ENCODE assay signal across 20 mouse cellular contexts in genomic region chr7:81649270-81649669, GRCm38 (mm10). TPM values are rescaled to one million over a fixed set of nuclear protein-coding genes. Genes with fewer than 3 reads are reported as not detected.
DNase-seq lines count a peak whose midpoint lies in the region; ATAC-seq and TF ChIP-seq lines count a peak whose summit lies in the region.
"Had no signal": no experiment of that assay in that cellular context is flagged by ENCODE, and none has a peak within 500 bp of the region (broad histone marks: within the 10 kb centered on the region; RNA-seq: fewer than 3 reads in every experiment).

No protein-coding gene starts in this region.

- H3K36me3 ChIP-seq in forebrain, embryonic 12.5 days (replicated peaks), result no peaks in the 10 kb centered on the region
- H3K36me3 ChIP-seq in forebrain, embryonic 14.5 days (ENCODE audit: control insufficient read depth, insufficient read depth, low read length), result no peaks in the 10 kb centered on the region
- H3K36me3 ChIP-seq in hindbrain, embryonic 12.5 days, result no peaks in the 10 kb centered on the region
- no peaks in the 10 kb centered on the region for H3K36me3 ChIP-seq in hindbrain, embryonic 10.5 days
- H3K36me3 ChIP-seq in midbrain, embryonic 13.5 days, result no peaks in the 10 kb centered on the region
- no peaks in the 10 kb centered on the region for H3K36me3 ChIP-seq in midbrain, postnatal 0 days (ENCODE audit: insufficient read depth, low read length)
- no peaks in the 10 kb centered on the region for H3K36me3 ChIP-seq in midbrain, embryonic 16.5 days (ENCODE audit: control insufficient read depth, insufficient read depth, low read length)
- H3K36me3 ChIP-seq: embryonic facial prominence, embryonic 10.5 days; limb, embryonic 12.5 days; liver, embryonic 13.5 days had no signal

- intact Hi-C loops in gastrocnemius, postnatal 36 days (cut with DNase I), result no loop called here

- H3K27ac ChIP-seq in forebrain, embryonic 12.5 days, result 0 out of 2 replicates have a peak overlapping the region, but pooled peaks have one; percentile 46
- no peak overlapping the region for H3K27ac ChIP-seq in forebrain, embryonic 14.5 days (ENCODE audit: low read depth, low read length)
- H3K27ac ChIP-seq in hindbrain, embryonic 12.5 days, result peak overlapping the region; percentile 57; the same call in 1 of the 2 replicates
- H3K27ac ChIP-seq in hindbrain, embryonic 10.5 days, result no peak overlapping the region
- peak overlapping the region; percentile 41 for H3K27ac ChIP-seq in midbrain, embryonic 13.5 days
- no peak overlapping the region for H3K27ac ChIP-seq in midbrain, postnatal 0 days (ENCODE audit: low read depth, low read length)
- no peak overlapping the region for H3K27ac ChIP-seq in midbrain, embryonic 16.5 days (ENCODE audit: low read length)
- H3K27ac ChIP-seq: embryonic facial prominence, embryonic 10.5 days; kidney, postnatal 0 days; limb, embryonic 12.5 days; liver, embryonic 13.5 days had no signal

- no peaks in the 10 kb centered on the region for H3K27me3 ChIP-seq in forebrain, embryonic 12.5 days
- no peaks in the 10 kb centered on the region for H3K27me3 ChIP-seq in forebrain, embryonic 14.5 days (replicated peaks; ENCODE audit: control insufficient read depth, insufficient read depth, low read length)
- no peaks in the 10 kb centered on the region for H3K27me3 ChIP-seq in hindbrain, embryonic 12.5 days
- 0 out of 2 replicates have a peak, but pooled peaks cover 5% of the 10 kb centered on the region for H3K27me3 ChIP-seq in hindbrain, embryonic 10.5 days (ENCODE audit: insufficient read depth, poor library complexity, severe bottlenecking)
- no peaks in the 10 kb centered on the region for H3K27me3 ChIP-seq in midbrain, embryonic 13.5 days
- H3K27me3 ChIP-seq in midbrain, postnatal 0 days (ENCODE audit: insufficient read depth, low read length), result no peaks in the 10 kb centered on the region
- no peaks in the 10 kb centered on the region for H3K27me3 ChIP-seq in midbrain, embryonic 16.5 days (ENCODE audit: control insufficient read depth, insufficient read depth, low read depth, low read length)
- H3K27me3 ChIP-seq: liver, embryonic 13.5 days had no signal

- H3K9me3 ChIP-seq in forebrain, embryonic 12.5 days, result no peaks in the 10 kb centered on the region
- no peaks in the 10 kb centered on the region for H3K9me3 ChIP-seq in forebrain, embryonic 14.5 days (replicated peaks; ENCODE audit: control insufficient read depth, low read length)
- H3K9me3 ChIP-seq in hindbrain, embryonic 12.5 days (replicated peaks), result no peaks in the 10 kb centered on the region
- no peaks in the 10 kb centered on the region for H3K9me3 ChIP-seq in hindbrain, embryonic 10.5 days
- no peaks in the 10 kb centered on the region for H3K9me3 ChIP-seq in midbrain, embryonic 13.5 days
- H3K9me3 ChIP-seq in midbrain, postnatal 0 days (ENCODE audit: low read length), result no peaks in the 10 kb centered on the region
- no peaks in the 10 kb centered on the region for H3K9me3 ChIP-seq in midbrain, embryonic 16.5 days (replicated peaks; ENCODE audit: control insufficient read depth, low read length, poor library complexity, severe bottlenecking)
- H3K9me3 ChIP-seq: embryonic facial prominence, embryonic 10.5 days; limb, embryonic 12.5 days; liver, embryonic 13.5 days had no signal

- no peak for ATAC-seq in forebrain, embryonic 12.5 days (ENCODE audit: low FRiP score)
- ATAC-seq in forebrain, embryonic 14.5 days, result no peak
- no peak for ATAC-seq in hindbrain, embryonic 12.5 days (ENCODE audit: low FRiP score)
- ATAC-seq in midbrain, embryonic 13.5 days, result peak; percentile 14; the same call in 1 of the 2 replicates
- no peak for ATAC-seq in midbrain, postnatal 0 days (ENCODE audit: low FRiP score)
- ATAC-seq in midbrain, embryonic 16.5 days, result no peak

- no peak for DNase-seq in forebrain, embryonic 14.5 days (ENCODE audit: low spot score)
- no peak for DNase-seq in hindbrain, embryonic 10.5 days (ENCODE audit: low spot score)
- no peak for DNase-seq in midbrain, postnatal 0 days (ENCODE audit: low spot score)
- no peak for DNase-seq in gastrocnemius, postnatal 36 days
- DNase-seq: adrenal gland, adult 2 months; cerebellum, adult 9-10 months; heart, postnatal 10 days; kidney, adult 18-20 months; liver, embryonic 13.5 days; lung, embryonic 14.5 days; lung, postnatal 4 days; thymus, postnatal 36 days had no signal

- TF ChIP-seq CTCF in midbrain, postnatal 0 days (IDR thresholded peaks at IDR 0.05), result no peak

- 75% methylated on average over 8 of the region's 8 CpGs for WGBS in forebrain, embryonic 12.5 days
- 64% methylated on average over 8 of the region's 8 CpGs for WGBS in forebrain, embryonic 14.5 days
- 70% methylated on average over 8 of the region's 8 CpGs for WGBS in hindbrain, embryonic 12.5 days
- WGBS in hindbrain, embryonic 10.5 days, result 83% methylated on average over 8 of the region's 8 CpGs
- 61% methylated on average over 8 of the region's 8 CpGs for WGBS in midbrain, embryonic 13.5 days
- 54% methylated on average over 8 of the region's 8 CpGs for WGBS in midbrain, postnatal 0 days
- WGBS in midbrain, embryonic 16.5 days, result 40% methylated on average over 8 of the region's 8 CpGs

- H3K4me2 ChIP-seq in forebrain, embryonic 12.5 days, result no peak overlapping the region
- no peak overlapping the region for H3K4me2 ChIP-seq in forebrain, embryonic 14.5 days (ENCODE audit: low read length)
- H3K4me2 ChIP-seq in hindbrain, embryonic 12.5 days (replicated peaks), result 0 out of 2 replicates have a peak overlapping the region, but pooled peaks have one; percentile 4
- peak overlapping the region; percentile 4; the same call in 1 of the 2 replicates for H3K4me2 ChIP-seq in midbrain, embryonic 13.5 days (replicated peaks)
- no peak overlapping the region for H3K4me2 ChIP-seq in midbrain, postnatal 0 days (ENCODE audit: low read depth, low read length, poor library complexity, severe bottlenecking)
- peak overlapping the region; percentile 30; the same call in 1 of the 2 replicates for H3K4me2 ChIP-seq in midbrain, embryonic 16.5 days (ENCODE audit: low read length)
- H3K4me2 ChIP-seq: heart, embryonic 11.5 days; limb, embryonic 12.5 days; liver, embryonic 13.5 days; lung, embryonic 14.5 days had no signal

- no peak overlapping the region for H3K4me3 ChIP-seq in forebrain, embryonic 12.5 days (replicated peaks)
- no peak overlapping the region for H3K4me3 ChIP-seq in forebrain, embryonic 14.5 days (ENCODE audit: low read depth, low read length)
- H3K4me3 ChIP-seq in hindbrain, embryonic 12.5 days, result no peak overlapping the region
- H3K4me3 ChIP-seq in hindbrain, embryonic 10.5 days, result no peak overlapping the region
- no peak overlapping the region for H3K4me3 ChIP-seq in midbrain, embryonic 13.5 days (replicated peaks)
- no peak overlapping the region for H3K4me3 ChIP-seq in midbrain, postnatal 0 days (ENCODE audit: low read depth, low read length)
- no peak overlapping the region for H3K4me3 ChIP-seq in midbrain, embryonic 16.5 days (ENCODE audit: low read depth, low read length)
- H3K4me3 ChIP-seq: embryonic facial prominence, embryonic 10.5 days; limb, embryonic 12.5 days; liver, embryonic 13.5 days had no signal

- no peak overlapping the region for H3K9ac ChIP-seq in forebrain, embryonic 12.5 days
- H3K9ac ChIP-seq in forebrain, embryonic 14.5 days (ENCODE audit: low read length), result no peak overlapping the region
- H3K9ac ChIP-seq in hindbrain, embryonic 12.5 days, result no peak overlapping the region
- no peak overlapping the region for H3K9ac ChIP-seq in midbrain, embryonic 13.5 days (replicated peaks)
- no peak overlapping the region for H3K9ac ChIP-seq in midbrain, postnatal 0 days (replicated peaks; ENCODE audit: low read length, poor library complexity, severe bottlenecking)
- no peak overlapping the region for H3K9ac ChIP-seq in midbrain, embryonic 16.5 days (ENCODE audit: low read depth, low read length)
- H3K9ac ChIP-seq: limb, embryonic 12.5 days; liver, embryonic 13.5 days; lung, embryonic 14.5 days had no signal

- H3K4me1 ChIP-seq in forebrain, embryonic 12.5 days, result peaks cover 54% of the 10 kb centered on the region
- H3K4me1 ChIP-seq in forebrain, embryonic 14.5 days (ENCODE audit: control insufficient read depth, insufficient read depth, low read length), result peaks cover 37% of the 10 kb centered on the region
- peaks cover 49% of the 10 kb centered on the region for H3K4me1 ChIP-seq in hindbrain, embryonic 12.5 days
- peaks cover 48% of the 10 kb centered on the region for H3K4me1 ChIP-seq in hindbrain, embryonic 10.5 days (replicated peaks)
- peaks cover 62% of the 10 kb centered on the region for H3K4me1 ChIP-seq in midbrain, embryonic 13.5 days (replicated peaks)
- H3K4me1 ChIP-seq in midbrain, postnatal 0 days (ENCODE audit: insufficient read depth, low read length), result peaks cover 17% of the 10 kb centered on the region
- peaks cover 37% of the 10 kb centered on the region for H3K4me1 ChIP-seq in midbrain, embryonic 16.5 days (ENCODE audit: control insufficient read depth, insufficient read depth, low read length)
- H3K4me1 ChIP-seq: liver, embryonic 13.5 days had no signal

RNA-seq across cellular contexts. Expression of gene Homer2, which starts 58.1 kb away (rescaled TPM):
- polyA plus RNA-seq in forebrain, embryonic 12.5 days (2016; fragmentation: Nextera tagmentation; extraction: Ambion mirVana), result 33.3 and 34.1 TPM in 2 replicates
- 15.9 and 16.6 TPM in 2 replicates for polyA plus RNA-seq in forebrain, embryonic 14.5 days (2014; fragmentation: Nextera tagmentation; extraction: Ambion mirVana)
- 29.3 and 34.8 TPM in 2 replicates for polyA plus RNA-seq in hindbrain, embryonic 12.5 days (2016; fragmentation: Nextera tagmentation; extraction: Ambion mirVana)
- 14.7 and 18.5 TPM in 2 replicates for polyA plus RNA-seq in hindbrain, embryonic 10.5 days (2016; fragmentation: Nextera tagmentation; extraction: Ambion mirVana)
- 15.4 and 16.4 TPM in 2 replicates for polyA plus RNA-seq in midbrain, embryonic 13.5 days (2015; fragmentation: Nextera tagmentation; extraction: Ambion mirVana)
- total RNA-seq in midbrain, postnatal 0 days (2014; rRNA removed), result 23.7 and 25.6 TPM in 2 replicates
- 23.5 and 29.5 TPM in 2 replicates for polyA plus RNA-seq in midbrain, postnatal 0 days (2015; fragmentation: Nextera tagmentation; extraction: Ambion mirVana)
- 16.3 and 20.1 TPM in 2 replicates for polyA plus RNA-seq in midbrain, embryonic 16.5 days (2015; fragmentation: Nextera tagmentation; extraction: Ambion mirVana)
- total RNA-seq in gastrocnemius, postnatal 36 days (2021), result 10 to 100 TPM; 42.9 to 66.0 TPM

Comparison
In these comparisons a context has a peak if more than half of its experiments do, and no peak if none do; other contexts are left out.
1. H3K27ac ChIP-seq: peak in forebrain, embryonic 12.5 days (single experiment), hindbrain, embryonic 12.5 days (single experiment) and midbrain, embryonic 13.5 days (single experiment); none in forebrain, embryonic 14.5 days (single experiment), hindbrain, embryonic 10.5 days (single experiment), midbrain, postnatal 0 days (single experiment) and midbrain, embryonic 16.5 days (single experiment).
2. H3K4me2 ChIP-seq: peak in hindbrain, embryonic 12.5 days (single experiment), midbrain, embryonic 13.5 days (single experiment) and midbrain, embryonic 16.5 days (single experiment); none in forebrain, embryonic 12.5 days (single experiment), forebrain, embryonic 14.5 days (single experiment) and midbrain, postnatal 0 days (single experiment).